Mouse (Mus musculus) C2C12 (cell line): ENCODE results near the gene Cenpk. TPM values are rescaled to one million over a fixed set of nuclear protein-coding genes. Genes with fewer than 3 reads are reported as not detected.

ENCODE experiments used
- H3K27me3 ChIP-seq: one replicate; pipeline ENCODE4 v1.6.1; 2011; ENCODE audit not compliant: control insufficient read depth, insufficient read depth, insufficient read length
- H3K36me3 ChIP-seq: one replicate; pipeline ENCODE4 v1.6.1; 2011; ENCODE audit not compliant: control insufficient read depth, insufficient read depth
- H3K4me3 ChIP-seq: one replicate; pipeline ENCODE4 v1.5.1; 2011; ENCODE audit warnings: mild to moderate bottlenecking, control low read depth; ENCODE audit not compliant: poor library complexity, insufficient read depth, severe bottlenecking
- H3K79me2 ChIP-seq: one replicate; pipeline ENCODE4 v1.6.1; 2011; ENCODE audit not compliant: control insufficient read depth, insufficient read depth
- H3K79me3 ChIP-seq: one replicate; pipeline ENCODE4 v1.6.1; 2011; ENCODE audit warnings: low read depth, control low read depth
- H3ac ChIP-seq: one replicate; pipeline ENCODE3; 2011; ENCODE audit warnings: low read depth; ENCODE audit not compliant: control insufficient read depth, insufficient read length
- CEBPB ChIP-seq: IDR thresholded peaks from one replicate; pipeline ENCODE4 v1.6.1; 2011; ENCODE audit warnings: low read depth, mild to moderate bottlenecking, control low read depth, moderate library complexity
- CTCF ChIP-seq: IDR thresholded peaks from one replicate; pipeline ENCODE4 v1.5.1; 2011; ENCODE audit not compliant: control insufficient read depth, insufficient read depth, insufficient read length
- FOSL1 ChIP-seq: IDR thresholded peaks from one replicate; pipeline ENCODE4 v1.8.0; 2011; ENCODE audit warnings: mild to moderate bottlenecking, low read length; ENCODE audit not compliant: poor library complexity, insufficient read depth, severe bottlenecking
- MAX ChIP-seq: IDR thresholded peaks from one replicate; pipeline ENCODE4 v1.6.1; 2011; ENCODE audit warnings: mild to moderate bottlenecking, control low read depth
- MYOD1 ChIP-seq: IDR thresholded peaks from one replicate; pipeline ENCODE4 v1.6.1; 2011; ENCODE audit warnings: low read depth; ENCODE audit not compliant: control insufficient read depth, insufficient read length
- MYOG ChIP-seq: IDR thresholded peaks from one replicate; pipeline ENCODE4 v1.6.1; 2011; ENCODE audit not compliant: control insufficient read depth, insufficient read length; ENCODE audit errors: extremely low read depth
- USF1 ChIP-seq: IDR thresholded peaks from one replicate; pipeline ENCODE4 v1.6.1; 2011; ENCODE audit warnings: low read depth, mild to moderate bottlenecking, control low read depth, moderate library complexity
- polyA plus RNA-seq: library from polyadenylated mRNA; unstranded; fragments of >200 nt; fragmentation: generic; extraction: Trizol; gene quantifications from one replicate; pipeline ENCODE4 v1.2.1, GENCODE M21; 2012; ENCODE audit warnings: missing spikeins

The Cenpk gene
- polyA plus RNA-seq, 1 experiment = 12.6 TPM

GRCm38 (mm10) chr13:104227478-104227877 is 933 bp upstream of the Cenpk start:
- no peak overlapping the region for H3ac ChIP-seq
- peaks cover 30% of the 10 kb centered on the region for H3K79me3 ChIP-seq
- no peak for TF ChIP-seq MYOG
- TF ChIP-seq CTCF = no peak
- TF ChIP-seq USF1 = no peak
- no peak for TF ChIP-seq MAX
- no peak for TF ChIP-seq MYOD1
- TF ChIP-seq FOSL1 = no peak
- TF ChIP-seq CEBPB = no peak
- H3K4me3 ChIP-seq = peak overlapping the region; percentile 78
- H3K36me3 ChIP-seq = peaks cover 26% of the 10 kb centered on the region
- H3K27me3 ChIP-seq = no peaks in the 10 kb centered on the region
- peaks cover 62% of the 10 kb centered on the region for H3K79me2 ChIP-seq

GRCm38 (mm10) chr13:104229181-104229580 is 770 bp downstream of the Cenpk start:
- Histone ChIP-seq H3ac (peak overlapping the region; percentile 87), H3K79me2 (peaks cover 60% of the 10 kb centered on the region), H3K79me3 (peaks cover 30% of the 10 kb centered on the region), H3K4me3 (peak overlapping the region; percentile 78), H3K36me3 (peaks cover 13% of the 10 kb centered on the region), H3K27me3 (no peaks in the 10 kb centered on the region)
- TF ChIP-seq MAX (no peak), MYOD1 (no peak), FOSL1 (no peak)

- H3K79me2 ChIP-seq = no peaks in the 10 kb centered on the region
- H3K4me3 ChIP-seq = no peak overlapping the region
- TF ChIP-seq CEBPB = no peak
These were observed 30.6 kb downstream of the Cenpk start for GRCm38 (mm10) chr13:104258997-104259396.

GRCm38 (mm10) chr13:104285031-104285431 is 56.6 kb downstream of the Cenpk start:
- H3K36me3 ChIP-seq = no peaks in the 10 kb centered on the region
- no peak overlapping the region for H3ac ChIP-seq
- no peak for TF ChIP-seq CTCF
- TF ChIP-seq CEBPB = no peak
- TF ChIP-seq MYOG = no peak
- no peak for TF ChIP-seq MAX
- TF ChIP-seq FOSL1 = no peak
- no peak for TF ChIP-seq USF1
- no peak for TF ChIP-seq MYOD1
- H3K27me3 ChIP-seq = no peaks in the 10 kb centered on the region
- H3K79me2 ChIP-seq = peaks cover 23% of the 10 kb centered on the region
- no peak overlapping the region for H3K4me3 ChIP-seq
- peaks cover 14% of the 10 kb centered on the region for H3K79me3 ChIP-seq

More at GRCm38 (mm10) chr13:104258997-104259396, 30.6 kb downstream of the Cenpk start:
- Histone ChIP-seq H3K79me3 (no peaks in the 10 kb centered on the region), H3ac (no peak overlapping the region), H3K27me3 (no peaks in the 10 kb centered on the region), H3K36me3 (no peaks in the 10 kb centered on the region)

GRCm38 (mm10) chr13:104285737-104286311 is 57.4 kb downstream of the Cenpk start:
- Histone ChIP-seq H3K79me3 (peaks cover 20% of the 10 kb centered on the region), H3K36me3 (no peaks in the 10 kb centered on the region), H3ac (peak overlapping the region; percentile 6), H3K4me3 (peak overlapping the region; percentile 44), H3K27me3 (no peaks in the 10 kb centered on the region), H3K79me2 (peaks cover 31% of the 10 kb centered on the region)
- TF ChIP-seq MAX = no peak

GRCm38 (mm10) chr13:104286336-104286735 is 57.9 kb downstream of the Cenpk start:
- peaks cover 36% of the 10 kb centered on the region for H3K79me2 ChIP-seq
- H3ac ChIP-seq = no peak overlapping the region
- H3K27me3 ChIP-seq = no peaks in the 10 kb centered on the region
- H3K79me3 ChIP-seq = peaks cover 23% of the 10 kb centered on the region
- TF ChIP-seq MAX = no peak
- TF ChIP-seq USF1 = no peak
- no peak for TF ChIP-seq MYOG
- no peak for TF ChIP-seq CTCF
- no peak for TF ChIP-seq MYOD1
- no peak for TF ChIP-seq CEBPB
- TF ChIP-seq FOSL1 = no peak
- peak overlapping the region; percentile 44 for H3K4me3 ChIP-seq
- H3K36me3 ChIP-seq = no peaks in the 10 kb centered on the region

- H3K79me2 ChIP-seq = peaks cover 40% of the 10 kb centered on the region
- no peaks in the 10 kb centered on the region for H3K36me3 ChIP-seq
- peak overlapping the region; percentile 44 for H3K4me3 ChIP-seq
- H3K27me3 ChIP-seq = no peaks in the 10 kb centered on the region
- TF ChIP-seq CTCF = no peak
- TF ChIP-seq USF1 = peak; percentile 94
- TF ChIP-seq MYOG = no peak
- TF ChIP-seq CEBPB = peak; percentile 5
- TF ChIP-seq MYOD1 = peak; percentile 19
- peak; percentile 93 for TF ChIP-seq MAX
- TF ChIP-seq FOSL1 = no peak
- H3ac ChIP-seq = no peak overlapping the region
- peaks cover 25% of the 10 kb centered on the region for H3K79me3 ChIP-seq
These were observed 58.5 kb downstream of the Cenpk start for GRCm38 (mm10) chr13:104286897-104287309.
